Mouse (Mus musculus) embryonic stem cell, embryonic (primary cell): ENCODE measurements at regions not wholly inside any gene's neighbourhood (a gene's known extent, or its start where the extent isn't known, plus 50 kb on each side); places are given as distances from the start of the nearest gene placed in this dataset.

Experiments
- CTCF ChIA-PET, 4 experiments: fragments of 300-600 bp in 2 of 4; fragments of 350-600 bp in 2 of 4; sonication (Branson Sonifier 250); formaldehyde crosslinking; loops; one replicate each; lab custom pipeline; 2022; ENCODE audit warnings: inconsistent platforms in 2 of 4; lab: Charles Lee
- POLR2A ChIA-PET, 4 experiments: fragments of 300-600 bp in 2 of 4; fragments of 350-600 bp in 2 of 4; sonication (Branson Sonifier 250); formaldehyde crosslinking; loops; one replicate each; lab custom pipeline; 2022; ENCODE audit warnings: antibody characterized with exemption in 4 of 4, inconsistent platforms in 1 of 4; lab: Charles Lee

DNA sequence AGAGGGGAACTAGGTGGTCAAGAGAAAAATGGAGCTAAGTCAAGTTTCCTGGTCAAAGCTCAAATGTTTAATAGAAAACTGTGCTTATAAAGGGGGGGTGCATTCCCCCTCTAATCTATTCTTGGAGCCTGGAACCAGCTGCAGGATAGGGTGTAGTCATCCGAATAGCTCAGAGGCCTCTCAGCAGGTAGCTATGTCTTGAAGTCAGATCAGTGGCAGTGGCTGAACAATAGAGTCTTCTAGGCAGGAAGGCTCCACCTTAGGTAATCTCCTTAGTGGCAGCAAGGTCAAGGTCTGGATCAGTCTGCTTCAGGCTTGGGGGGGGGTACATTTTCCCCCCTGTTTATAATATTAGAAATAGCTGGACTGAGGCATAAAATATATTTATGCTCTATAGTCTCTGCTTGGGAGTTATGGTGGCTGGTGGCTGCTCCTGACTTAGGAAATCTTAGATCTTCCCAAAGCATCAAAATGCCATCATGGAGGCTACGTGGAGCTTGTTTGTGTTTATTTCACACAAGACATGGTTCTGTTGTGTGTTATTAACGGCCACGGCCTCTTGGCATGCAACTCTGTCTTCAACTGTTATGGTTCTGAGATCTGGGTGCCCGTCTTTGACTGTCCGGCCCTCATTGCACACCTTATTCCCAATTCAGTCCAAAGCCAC lies 1984.1 kb downstream of the Cntnap5b start:
- ChIA-PET CTCF (interaction anchor here in 1 of 4 experiments (1.0 kb wide), 1 partner anchor 128 kb away, joined by 4 read pairs; no protein-coding TSS in a partner anchor), POLR2A (interaction anchor here (0.7 to 1.7 kb wide), 7 partner anchors 8 to 434 kb away, joined by 3 to 7 read pairs (median 3); no protein-coding TSS in a partner anchor)

DNA sequence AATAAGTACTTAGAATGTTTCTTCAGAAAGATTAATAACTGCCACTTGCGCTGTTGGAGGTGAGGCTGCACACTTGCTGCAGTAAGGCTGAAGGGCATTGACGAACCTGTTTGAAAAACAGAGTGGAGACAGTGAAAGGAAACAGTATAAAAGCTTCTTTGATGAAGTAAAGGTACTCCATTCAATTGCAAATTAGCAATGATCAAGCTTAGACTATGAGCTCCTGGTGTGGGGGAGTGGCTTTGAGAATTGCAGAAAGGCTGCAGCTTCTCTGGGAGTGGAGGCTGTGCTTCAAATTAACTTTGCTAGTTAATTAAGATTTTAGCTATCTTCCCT lies 1984.6 kb downstream of the Cntnap5b start:
- CTCF ChIA-PET, result no interaction called here
- POLR2A ChIA-PET, result interaction anchor here in 3 of 4 experiments (0.6 to 1.7 kb wide), 5 partner anchors 8 to 162 kb away, joined by 3 to 7 read pairs (median 5); no protein-coding TSS in a partner anchor

DNA sequence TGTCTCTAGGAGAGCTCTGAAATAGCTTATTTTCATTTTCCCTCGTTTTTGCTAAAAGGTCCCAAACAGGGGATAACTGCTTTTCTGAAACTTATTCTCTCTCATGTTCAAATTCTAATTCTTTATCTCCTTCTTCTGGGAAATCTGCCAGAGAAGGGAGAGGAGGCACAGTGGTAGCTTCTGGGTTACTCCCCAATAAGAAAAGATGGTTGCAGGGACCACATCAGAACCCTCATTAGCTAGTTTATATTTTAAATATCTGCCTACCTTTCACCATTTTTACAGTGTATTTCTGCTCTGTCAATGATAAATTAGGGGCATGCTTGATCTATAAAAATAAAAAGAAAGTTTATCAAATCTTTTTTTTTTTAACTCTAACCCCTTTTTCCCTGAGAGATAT lies 2033.3 kb downstream of the Cntnap5b start:
- ChIA-PET CTCF (no interaction called here), POLR2A (no interaction called here)
